Mouse (Mus musculus) heart, embryonic 15.5 days (tissue): ENCODE measurements around the gene Sox10. TPM values are rescaled to one million over a fixed set of nuclear protein-coding genes. Genes with fewer than 3 reads are reported as not detected.

ENCODE experiments used
- ATAC-seq: fragments of 200-750 bp; cut with Nextera tagmentation; replicated peaks from 2 replicates; pipeline ENCODE4 v1.8.0; 2017; ENCODE audit warnings: low read depth, moderate TSS enrichment; ENCODE audit not compliant: insufficient number of reproducible peaks, insufficient read depth, low FRiP score
- H3K27ac ChIP-seq: fragments of 300-500 bp; sonication (generic); 2 replicates; pipeline ENCODE4 v1.5.1; 2015; ENCODE audit warnings: mild to moderate bottlenecking, inconsistent platforms
- H3K27me3 ChIP-seq: fragments of 300-500 bp; sonication (generic); 2 replicates; pipeline ENCODE4 v1.6.1; 2015; ENCODE audit warnings: inconsistent platforms
- H3K36me3 ChIP-seq: fragments of 300-500 bp; sonication (generic); 2 replicates; pipeline ENCODE4 v1.6.1; 2015; ENCODE audit warnings: mild to moderate bottlenecking, inconsistent platforms
- H3K4me1 ChIP-seq: fragments of 300-500 bp; sonication (generic); replicated peaks from 2 replicates; pipeline ENCODE4 v1.6.1; 2015; ENCODE audit warnings: inconsistent platforms
- H3K4me2 ChIP-seq: fragments of 300-500 bp; sonication (generic); 2 replicates; pipeline ENCODE4 v1.6.1; 2015; ENCODE audit warnings: inconsistent platforms, mild to moderate bottlenecking, moderate library complexity
- H3K4me3 ChIP-seq: fragments of 300-500 bp; sonication (generic); 2 replicates; pipeline ENCODE4 v1.5.1; 2015; ENCODE audit warnings: mild to moderate bottlenecking, inconsistent platforms
- H3K9ac ChIP-seq: fragments of 300-500 bp; sonication (generic); 2 replicates; pipeline ENCODE4 v1.6.1; 2015; ENCODE audit warnings: mild to moderate bottlenecking, inconsistent platforms
- H3K9me3 ChIP-seq: fragments of 300-500 bp; sonication (generic); replicated peaks from 2 replicates; pipeline ENCODE4 v1.6.1; 2016; ENCODE audit warnings: inconsistent platforms
- WGBS: fragments of 180-500 bp; shearing (Covaris S2); methylation state at CpG from one replicate; pipeline ENCODE4 v1.1.7; 2015; ENCODE audit warnings: mixed read lengths; 5-methylcytosine and 5-hydroxymethylcytosine counted together
- polyA plus RNA-seq: library from polyadenylated mRNA; unstranded; fragments of >200 nt; fragmentation: Nextera tagmentation; extraction: Ambion mirVana; gene quantifications from 2 replicates; pipeline ENCODE4 v1.2.1, GENCODE M21; 2015

The Sox10 gene
- polyA plus RNA-seq, 1 experiment from 2014 or later = 0.45 TPM

DNA sequence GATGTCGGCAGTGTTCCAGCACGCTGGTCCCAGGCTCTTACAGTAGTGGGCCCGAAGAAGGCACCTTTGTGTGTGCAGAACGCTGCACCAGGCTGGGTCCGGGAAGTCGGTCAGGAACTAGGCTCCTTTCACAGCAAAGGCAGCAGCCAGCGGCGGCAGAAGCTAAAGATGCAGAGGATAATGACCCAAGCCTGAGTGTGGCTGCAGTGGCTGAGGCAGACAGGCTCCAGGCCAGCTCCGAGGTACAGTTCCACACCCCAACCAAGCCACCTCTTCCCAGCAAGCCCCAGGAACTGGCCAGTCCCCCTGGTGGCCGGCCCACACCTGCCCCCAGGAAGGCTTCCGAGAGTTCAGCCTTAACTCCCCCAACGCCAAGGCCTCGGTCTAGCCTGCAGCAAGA, 42.5 kb downstream of the Sox10 start:
- no peak for ATAC-seq
- WGBS = 85% methylated on average over 13 of the region's 13 CpGs
- Histone ChIP-seq H3K4me2 (no peak overlapping the region), H3K4me3 (no peak overlapping the region), H3K36me3 (peaks cover 85% of the 10 kb centered on the region), H3K9ac (0 out of 2 replicates have a peak overlapping the region, but pooled peaks have one; percentile 20), H3K9me3 (no peaks in the 10 kb centered on the region), H3K4me1 (peaks cover 28% of the 10 kb centered on the region), H3K27ac (peak overlapping the region; percentile 89), H3K27me3 (no peaks in the 10 kb centered on the region)

GRCm38 (mm10) chr15:79122119-79122518, 42.9 kb downstream of the Sox10 start:
- Histone ChIP-seq H3K36me3 (peaks cover 85% of the 10 kb centered on the region), H3K9me3 (no peaks in the 10 kb centered on the region), H3K4me2 (no peak overlapping the region), H3K27me3 (no peaks in the 10 kb centered on the region), H3K27ac (peak overlapping the region; percentile 89), H3K4me3 (no peak overlapping the region), H3K9ac (0 out of 2 replicates have a peak overlapping the region, but pooled peaks have one; percentile 20), H3K4me1 (peaks cover 28% of the 10 kb centered on the region)
- no peak for ATAC-seq
- WGBS = 94% methylated on average over 4 of the region's 4 CpGs

DNA sequence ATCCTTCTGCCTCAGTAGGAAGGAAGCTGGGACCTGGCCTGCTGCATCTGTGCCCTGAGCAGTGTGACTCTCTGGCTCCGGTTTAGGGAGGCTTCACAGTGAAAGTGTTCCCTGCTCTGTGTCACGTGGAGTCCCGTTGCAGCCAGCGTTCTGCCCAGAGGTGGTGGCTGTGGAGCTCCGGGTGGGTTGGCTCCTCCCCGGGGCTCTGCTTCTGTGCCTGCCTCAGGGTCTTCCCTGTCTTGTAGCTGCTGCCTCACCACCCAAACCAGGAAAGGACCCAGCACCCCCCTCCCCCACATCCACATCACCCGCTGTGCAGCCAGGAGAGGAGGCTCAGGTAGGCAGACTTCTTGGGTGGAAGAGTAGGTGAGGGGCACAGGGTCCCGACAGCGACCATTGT, 45.5 kb downstream of the Sox10 start:
- no peak for ATAC-seq
- no peaks in the 10 kb centered on the region for H3K27me3 ChIP-seq
- H3K27ac ChIP-seq = no peak overlapping the region
- H3K36me3 ChIP-seq = peaks cover 83% of the 10 kb centered on the region
- 77% methylated on average over 9 of the region's 9 CpGs for WGBS
- H3K4me1 ChIP-seq = peaks cover 21% of the 10 kb centered on the region
- H3K4me3 ChIP-seq = no peak overlapping the region
- H3K4me2 ChIP-seq = no peak overlapping the region
- no peaks in the 10 kb centered on the region for H3K9me3 ChIP-seq
- H3K9ac ChIP-seq = no peak overlapping the region

GRCm38 (mm10) chr15:79115276-79115675, 49.8 kb downstream of the Sox10 start:
- no peak overlapping the region for H3K4me2 ChIP-seq
- no peaks in the 10 kb centered on the region for H3K9me3 ChIP-seq
- WGBS = 43% methylated on average over 5 of the region's 5 CpGs
- no peak overlapping the region for H3K4me3 ChIP-seq
- peaks cover 24% of the 10 kb centered on the region for H3K4me1 ChIP-seq
- no peak overlapping the region for H3K27ac ChIP-seq
- no peak overlapping the region for H3K9ac ChIP-seq
- no peaks in the 10 kb centered on the region for H3K27me3 ChIP-seq
- no peak for ATAC-seq
- peaks cover 59% of the 10 kb centered on the region for H3K36me3 ChIP-seq

DNA sequence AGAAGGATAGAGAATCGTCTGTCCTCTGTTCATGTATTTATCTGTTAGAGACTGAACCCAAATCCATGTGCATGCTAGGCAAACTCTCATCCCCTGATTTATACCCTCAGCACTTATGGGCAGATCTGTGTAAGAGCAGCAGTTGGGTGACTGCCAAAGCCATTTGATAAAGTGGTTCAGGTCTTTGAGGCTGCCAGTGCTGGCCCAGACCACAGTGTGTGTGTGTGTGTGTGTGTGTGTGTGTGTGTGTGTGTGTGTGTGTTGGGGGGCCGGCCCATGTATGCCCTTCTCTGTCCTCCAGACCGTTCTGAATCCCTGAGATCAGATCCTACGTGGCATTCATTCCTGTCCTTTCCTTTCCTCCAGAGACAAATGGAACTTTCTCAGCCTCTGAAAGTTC, 53.3 kb downstream of the Sox10 start:
- no peaks in the 10 kb centered on the region for H3K27me3 ChIP-seq
- H3K36me3 ChIP-seq = peaks cover 27% of the 10 kb centered on the region
- H3K9ac ChIP-seq = peak overlapping the region; percentile 99; the same call in 1 of the 2 replicates
- WGBS = 16% methylated on average over 4 of the region's 4 CpGs
- ATAC-seq = peak; percentile 33
- peaks cover 36% of the 10 kb centered on the region for H3K4me1 ChIP-seq
- H3K4me3 ChIP-seq = peak overlapping the region; percentile 90
- peak overlapping the region; percentile 81 for H3K4me2 ChIP-seq
- H3K9me3 ChIP-seq = no peaks in the 10 kb centered on the region
- peak overlapping the region; percentile 98 for H3K27ac ChIP-seq

DNA sequence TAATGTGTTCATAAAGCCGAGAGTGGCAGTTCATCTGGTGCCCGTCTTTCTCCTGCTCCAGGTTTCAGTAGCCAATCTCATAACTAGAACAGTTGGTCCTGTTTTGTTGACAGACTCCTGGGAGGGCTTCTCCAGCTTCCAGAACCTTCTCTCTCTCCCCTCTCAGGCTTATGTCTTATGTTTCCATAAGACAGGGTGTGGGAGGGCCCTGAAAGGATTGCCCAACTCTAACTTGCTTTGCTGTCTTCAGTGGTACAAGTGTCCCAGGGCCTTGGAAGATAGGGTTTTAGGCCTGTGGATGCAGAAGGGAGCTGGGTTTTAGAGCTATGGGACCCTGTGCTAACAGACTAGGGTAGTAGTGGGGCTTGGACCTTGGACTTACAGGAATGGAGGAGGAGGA, 54.5 kb downstream of the Sox10 start:
- Histone ChIP-seq H3K27me3 (no peaks in the 10 kb centered on the region), H3K4me3 (peak overlapping the region; percentile 90), H3K9ac (peak overlapping the region; percentile 99), H3K4me2 (peak overlapping the region; percentile 81), H3K27ac (peak overlapping the region; percentile 98), H3K4me1 (peaks cover 36% of the 10 kb centered on the region), H3K9me3 (no peaks in the 10 kb centered on the region), H3K36me3 (peaks cover 16% of the 10 kb centered on the region)
- WGBS = 46% methylated on average over 2 of the region's 2 CpGs
- ATAC-seq = no peak

- Histone ChIP-seq H3K36me3 (peaks cover 11% of the 10 kb centered on the region; the same call in 1 of the 2 replicates), H3K4me3 (peak overlapping the region; percentile 90), H3K9ac (peak overlapping the region; percentile 99), H3K9me3 (no peaks in the 10 kb centered on the region), H3K4me1 (peaks cover 36% of the 10 kb centered on the region), H3K27me3 (no peaks in the 10 kb centered on the region), H3K27ac (peak overlapping the region; percentile 98), H3K4me2 (peak overlapping the region; percentile 81)
- ATAC-seq = no peak
- WGBS = 12% methylated on average over 9 of the region's 9 CpGs
These were observed 55.0 kb downstream of the Sox10 start for GRCm38 (mm10) chr15:79110031-79110430.

DNA sequence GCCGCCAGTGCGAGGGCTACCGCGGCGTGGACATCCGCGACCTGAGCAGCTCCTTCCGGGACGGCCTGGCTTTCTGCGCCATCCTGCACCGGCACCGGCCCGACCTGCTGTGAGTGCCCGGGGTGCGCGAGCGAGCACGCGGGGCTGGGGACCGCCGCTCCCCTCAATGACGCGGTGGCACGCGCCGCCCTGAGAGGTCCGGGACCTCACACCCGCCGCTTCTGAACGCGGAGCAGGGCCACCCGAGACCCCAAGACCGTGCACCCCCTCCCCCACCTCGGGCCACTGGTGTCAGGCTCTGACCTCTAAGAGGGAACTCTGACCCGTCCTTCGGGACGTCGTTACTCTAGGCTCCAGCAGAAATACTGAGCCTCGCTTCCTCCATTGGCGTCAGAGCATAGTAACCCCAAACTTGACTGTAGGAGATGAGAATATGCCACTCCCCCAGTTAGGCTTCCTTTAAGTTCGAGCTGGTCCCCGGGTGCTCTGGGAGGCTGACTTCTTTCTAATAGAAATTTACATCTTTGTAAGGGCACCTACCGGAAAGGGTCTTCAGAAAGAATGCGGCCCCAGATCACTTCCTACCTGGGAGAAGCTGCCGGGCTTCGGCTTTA, 55.6 kb downstream of the Sox10 start:
- under 1% methylated on average over 46 of the region's 46 CpGs for WGBS

DNA sequence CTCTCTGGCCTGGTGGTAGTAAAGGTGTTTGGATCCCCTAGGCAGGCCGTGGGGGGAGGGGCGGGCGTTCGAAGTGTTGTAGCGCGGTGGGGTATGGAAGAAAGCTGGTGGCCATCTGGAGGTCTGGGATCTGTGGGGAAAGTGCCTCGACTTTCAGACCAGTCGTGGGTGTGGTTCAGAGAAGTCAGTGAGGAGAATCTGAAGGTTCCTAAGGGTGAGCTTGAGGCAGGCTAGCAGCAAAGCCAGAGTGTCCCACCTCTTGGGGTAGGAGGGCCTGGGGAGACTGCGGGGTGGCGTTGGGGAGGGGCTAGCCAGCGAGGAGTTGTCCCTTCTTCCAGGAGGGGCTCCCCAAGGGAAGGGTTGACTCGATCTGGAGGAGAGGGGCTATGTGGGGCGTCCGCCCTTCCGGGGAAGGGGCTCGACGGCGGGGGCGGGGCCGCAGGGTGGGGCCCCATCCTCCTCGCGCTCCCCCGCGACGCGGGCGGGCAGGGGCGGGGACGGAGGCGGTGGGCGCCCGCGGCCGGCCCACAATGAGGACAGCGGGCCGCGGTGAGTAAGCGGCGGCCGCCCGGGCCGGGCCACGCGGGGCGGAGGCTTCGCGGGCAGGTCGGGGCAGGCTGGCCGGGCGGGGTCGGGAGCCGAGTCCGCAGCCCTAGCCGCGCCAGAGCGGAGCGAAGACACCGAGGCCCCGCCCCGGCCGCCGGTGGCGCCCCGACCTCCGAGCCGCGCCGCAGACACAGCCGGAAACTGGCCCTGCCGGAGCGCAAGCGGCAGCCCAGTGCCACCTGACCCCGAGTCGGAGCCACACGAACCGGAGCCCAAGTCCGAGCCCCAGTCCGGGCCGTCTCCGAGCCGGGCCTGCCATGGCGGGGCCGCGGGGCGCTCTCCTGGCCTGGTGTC, 56.4 kb downstream of the Sox10 start, which contains the start of gene Micall1:
Micall1 (plus strand) TSS at position 478 of the 900 bp plus-strand sequence.
- Histone ChIP-seq H3K36me3 (peaks cover 5% of the 10 kb centered on the region; the same call in 1 of the 2 replicates), H3K27ac (peak within 1 kb of the TSS; percentile 98), H3K27me3 (no peaks in the 10 kb centered on the region), H3K4me2 (peak within 1 kb of the TSS; percentile 81), H3K4me3 (peak within 1 kb of the TSS; percentile 90), H3K9me3 (no peaks in the 10 kb centered on the region), H3K4me1 (peaks cover 36% of the 10 kb centered on the region), H3K9ac (peak within 1 kb of the TSS; percentile 99)
- peak; percentile 76 for ATAC-seq
- under 1% methylated on average over 78 of the region's 85 CpGs for WGBS

More for the DNA sequence above, 55.6 kb downstream of the Sox10 start:
- Histone ChIP-seq H3K27me3 (no peaks in the 10 kb centered on the region), H3K27ac (peak overlapping the region; percentile 98), H3K4me1 (peaks cover 36% of the 10 kb centered on the region), H3K36me3 (peaks cover 5% of the 10 kb centered on the region; the same call in 1 of the 2 replicates), H3K9me3 (no peaks in the 10 kb centered on the region), H3K4me3 (peak overlapping the region; percentile 90), H3K4me2 (peak overlapping the region; percentile 81), H3K9ac (peak overlapping the region; percentile 99)
- peak; percentile 25 for ATAC-seq

- Histone ChIP-seq H3K4me3 (peak overlapping the region; percentile 90; the same call in 1 of the 2 replicates), H3K4me2 (peak overlapping the region; percentile 81)
These were observed 57.1 kb downstream of the Sox10 start for GRCm38 (mm10) chr15:79107966-79108365.

GRCm38 (mm10) chr15:79105804-79106203, 59.2 kb downstream of the Sox10 start:
- no peak for ATAC-seq
- H3K27me3 ChIP-seq = no peaks in the 10 kb centered on the region
- WGBS = 38% methylated on average over 2 of the region's 2 CpGs
- no peak overlapping the region for H3K4me2 ChIP-seq
- no peaks in the 10 kb centered on the region for H3K36me3 ChIP-seq
- no peaks in the 10 kb centered on the region for H3K9me3 ChIP-seq
- H3K27ac ChIP-seq = no peak overlapping the region
- H3K4me1 ChIP-seq = peaks cover 32% of the 10 kb centered on the region
- H3K4me3 ChIP-seq = no peak overlapping the region
- H3K9ac ChIP-seq = no peak overlapping the region

More at GRCm38 (mm10) chr15:79107966-79108365, 57.1 kb downstream of the Sox10 start:
- no peaks in the 10 kb centered on the region for H3K27me3 ChIP-seq
- H3K4me1 ChIP-seq = peaks cover 35% of the 10 kb centered on the region
- H3K9me3 ChIP-seq = no peaks in the 10 kb centered on the region
- H3K9ac ChIP-seq = peak overlapping the region; percentile 99
- no peak for ATAC-seq
- H3K27ac ChIP-seq = peak overlapping the region; percentile 98
- WGBS = 23% methylated on average over 7 of the region's 7 CpGs
- peaks cover 3% of the 10 kb centered on the region; the same call in 1 of the 2 replicates for H3K36me3 ChIP-seq
